8 mouse cellular contexts compared by ENCODE assay signal in genomic region chr10:34300368-34300767, GRCm38 (mm10). TPM values are rescaled to one million over a fixed set of nuclear protein-coding genes. Genes with fewer than 3 reads are reported as not detected.
DNase-seq lines count a peak whose midpoint lies in the region; ATAC-seq and TF ChIP-seq lines count a peak whose summit lies in the region.

No protein-coding gene starts in this region.

- H3K4me1 ChIP-seq in lung, adult 2 months (ENCODE audit: control insufficient read depth, insufficient read depth, low read length), result peaks cover 3% of the 10 kb centered on the region; the same call in 1 of the 2 replicates
- H3K4me1 ChIP-seq in forebrain, embryonic 10.5 days, result peaks cover 46% of the 10 kb centered on the region
- peaks cover 12% of the 10 kb centered on the region; the same call in 1 of the 2 replicates for H3K4me1 ChIP-seq in hindbrain, postnatal 0 days (ENCODE audit: insufficient read depth, low read length)
- peaks cover 26% of the 10 kb centered on the region; the same call in 1 of the 2 replicates for H3K4me1 ChIP-seq in neural tube, embryonic 14.5 days (ENCODE audit: control insufficient read depth, insufficient read depth, low read length)
- peaks cover 16% of the 10 kb centered on the region for H3K4me1 ChIP-seq in intestine, embryonic 16.5 days (ENCODE audit: control insufficient read depth, insufficient read depth, low read length)

- peak overlapping the region; percentile 92 for H3K4me2 ChIP-seq in hindbrain, postnatal 0 days (ENCODE audit: low read depth, low read length)
- H3K4me2 ChIP-seq in neural tube, embryonic 14.5 days (ENCODE audit: low read depth, low read length), result peak overlapping the region; percentile 82
- H3K4me2 ChIP-seq in intestine, embryonic 16.5 days (ENCODE audit: low read depth, low read length), result no peak overlapping the region

- peak overlapping the region; percentile 49 for H3K9ac ChIP-seq in hindbrain, postnatal 0 days (replicated peaks; ENCODE audit: low read length)
- H3K9ac ChIP-seq in neural tube, embryonic 14.5 days (replicated peaks; ENCODE audit: low read depth, low read length), result peak overlapping the region; percentile 61
- no peak overlapping the region for H3K9ac ChIP-seq in intestine, embryonic 16.5 days (ENCODE audit: low read depth, low read length)

- no peak for DNase-seq in lung, adult 2 months
- no peak for DNase-seq in lung, postnatal 36 days
- DNase-seq in forebrain, embryonic 10.5 days (ENCODE audit: extremely low spot score, low spot score), result no peak
- DNase-seq in hindbrain, postnatal 0 days (ENCODE audit: low spot score), result no peak
- DNase-seq in left cerebral cortex, postnatal 36 days (ENCODE audit: low spot score in 2 of 2), result no peak
- no peak for DNase-seq in adrenal gland, adult 2 months

- TF ChIP-seq POLR2A in lung, adult 2 months (IDR thresholded peaks at IDR 0.05; ENCODE audit: borderline replicate concordance, extremely low read depth, low read depth, low read length), result no peak

- no peak for ATAC-seq in hindbrain, postnatal 0 days
- no peak for ATAC-seq in neural tube, embryonic 14.5 days (ENCODE audit: low read depth)
- no peak for ATAC-seq in intestine, embryonic 16.5 days

- intact Hi-C loops in left cerebral cortex, postnatal 36 days (cut with DNase I), result no loop called here

- H3K27me3 ChIP-seq in forebrain, embryonic 10.5 days (ENCODE audit: poor library complexity, severe bottlenecking), result no peaks in the 10 kb centered on the region
- no peaks in the 10 kb centered on the region for H3K27me3 ChIP-seq in hindbrain, postnatal 0 days (ENCODE audit: insufficient read depth, low read length)
- H3K27me3 ChIP-seq in neural tube, embryonic 14.5 days (ENCODE audit: control insufficient read depth, insufficient read depth, low read length), result no peaks in the 10 kb centered on the region
- no peaks in the 10 kb centered on the region for H3K27me3 ChIP-seq in intestine, embryonic 16.5 days (replicated peaks; ENCODE audit: control insufficient read depth, insufficient read depth, low read length)

- H3K27ac ChIP-seq in forebrain, embryonic 10.5 days, result peak overlapping the region; percentile 78
- H3K27ac ChIP-seq in hindbrain, postnatal 0 days, result no peak overlapping the region; the same call in 1 of the 2 replicates
- peak overlapping the region; percentile 52; the same call in 1 of the 2 replicates for H3K27ac ChIP-seq in neural tube, embryonic 14.5 days (ENCODE audit: low read depth, low read length)
- no peak overlapping the region for H3K27ac ChIP-seq in intestine, embryonic 16.5 days (ENCODE audit: low read length)

- TF ChIP-seq CTCF in lung, adult 2 months (IDR thresholded peaks at IDR 0.05; ENCODE audit: insufficient read depth, low read length), result no peak
- TF ChIP-seq CTCF in hindbrain, postnatal 0 days (IDR thresholded peaks at IDR 0.05; ENCODE audit: low read depth), result no peak

- H3K36me3 ChIP-seq in forebrain, embryonic 10.5 days (replicated peaks), result no peaks in the 10 kb centered on the region; the same call in 1 of the 2 replicates
- H3K36me3 ChIP-seq in hindbrain, postnatal 0 days (ENCODE audit: insufficient read depth, low read length), result no peaks in the 10 kb centered on the region
- no peaks in the 10 kb centered on the region for H3K36me3 ChIP-seq in neural tube, embryonic 14.5 days (ENCODE audit: control insufficient read depth, insufficient read depth, low read length)
- no peaks in the 10 kb centered on the region for H3K36me3 ChIP-seq in intestine, embryonic 16.5 days (ENCODE audit: control insufficient read depth, insufficient read depth, low read length)

- no peaks in the 10 kb centered on the region for H3K9me3 ChIP-seq in forebrain, embryonic 10.5 days
- H3K9me3 ChIP-seq in hindbrain, postnatal 0 days (ENCODE audit: low read length), result no peaks in the 10 kb centered on the region
- no peaks in the 10 kb centered on the region for H3K9me3 ChIP-seq in neural tube, embryonic 14.5 days (ENCODE audit: control insufficient read depth, low read length)
- no peaks in the 10 kb centered on the region for H3K9me3 ChIP-seq in intestine, embryonic 16.5 days (ENCODE audit: control insufficient read depth, low read length)

- peak overlapping the region; percentile 26 for H3K4me3 ChIP-seq in lung, adult 2 months (replicated peaks; ENCODE audit: extremely low read depth, low read depth, low read length)
- H3K4me3 ChIP-seq in forebrain, embryonic 10.5 days, result peak overlapping the region; percentile 78
- peak overlapping the region; percentile 79 for H3K4me3 ChIP-seq in hindbrain, postnatal 0 days (ENCODE audit: low read length)
- H3K4me3 ChIP-seq in neural tube, embryonic 14.5 days (ENCODE audit: low read depth, low read length), result peak overlapping the region; percentile 74
- H3K4me3 ChIP-seq in intestine, embryonic 16.5 days (ENCODE audit: low read length), result no peak overlapping the region

- WGBS in lung, adult 2 months, result 51% methylated on average over 5 of the region's 5 CpGs
- 5% methylated on average over 5 of the region's 5 CpGs for WGBS in forebrain, embryonic 10.5 days
- WGBS in hindbrain, postnatal 0 days, result 5% methylated on average over 5 of the region's 5 CpGs
- WGBS in neural tube, embryonic 14.5 days, result 19% methylated on average over 5 of the region's 5 CpGs
- WGBS in intestine, embryonic 16.5 days, result 30% methylated on average over 5 of the region's 5 CpGs

RNA-seq across cellular contexts. Expression of gene Tspyl4, which starts 3.1 kb away (rescaled TPM):
- polyA plus RNA-seq in lung, adult 2 months (2012; rRNA removed), result 7.2 and 13.0 TPM in 2 replicates
- 28.9 and 35.2 TPM in 2 replicates for polyA plus RNA-seq in forebrain, embryonic 10.5 days (2016; fragmentation: Nextera tagmentation; extraction: Ambion mirVana)
- total RNA-seq in hindbrain, postnatal 0 days (2014; rRNA removed), result 482 and 493 TPM in 2 replicates
- 400 and 429 TPM in 2 replicates for polyA plus RNA-seq in hindbrain, postnatal 0 days (2015; fragmentation: Nextera tagmentation; extraction: Ambion mirVana)
- 177 and 193 TPM in 2 replicates for polyA plus RNA-seq in neural tube, embryonic 14.5 days (2014; fragmentation: Nextera tagmentation; extraction: Ambion mirVana)
- total RNA-seq in left cerebral cortex, postnatal 36 days (2021), result 100 to 1,000 TPM; 363 to 401 TPM
- 12.8 and 13.6 TPM in 2 replicates for polyA plus RNA-seq in intestine, embryonic 16.5 days (2015; fragmentation: Nextera tagmentation; extraction: Ambion mirVana)
- 10 to 100 TPM; 14.9 to 23.0 TPM for total RNA-seq in adrenal gland, adult 2 months (2021)
- 3.2 and 3.9 TPM in 2 replicates for polyA plus RNA-seq in adrenal gland, adult 2 months (2012; rRNA removed)

RNA-seq across cellular contexts. Expression of gene Tspyl1, which starts 18.4 kb away (rescaled TPM):
- 26.3 and 33.6 TPM in 2 replicates for polyA plus RNA-seq in lung, adult 2 months (2012; rRNA removed)
- 53.7 and 56.8 TPM in 2 replicates for polyA plus RNA-seq in forebrain, embryonic 10.5 days (2016; fragmentation: Nextera tagmentation; extraction: Ambion mirVana)
- 75.1 and 81.5 TPM in 2 replicates for total RNA-seq in hindbrain, postnatal 0 days (2014; rRNA removed)
- polyA plus RNA-seq in hindbrain, postnatal 0 days (2015; fragmentation: Nextera tagmentation; extraction: Ambion mirVana), result 129 and 132 TPM in 2 replicates
- polyA plus RNA-seq in neural tube, embryonic 14.5 days (2014; fragmentation: Nextera tagmentation; extraction: Ambion mirVana), result 128 and 136 TPM in 2 replicates
- 100 to 1,000 TPM; 155 to 166 TPM for total RNA-seq in left cerebral cortex, postnatal 36 days (2021)
- 49.2 and 51.2 TPM in 2 replicates for polyA plus RNA-seq in intestine, embryonic 16.5 days (2015; fragmentation: Nextera tagmentation; extraction: Ambion mirVana)
- total RNA-seq in adrenal gland, adult 2 months (2021), result 10 to 100 TPM; 54.1 to 69.5 TPM
- polyA plus RNA-seq in adrenal gland, adult 2 months (2012; rRNA removed), result 32.5 and 33.7 TPM in 2 replicates

Comparison
In these comparisons a context has a peak if more than half of its experiments do, and no peak if none do; other contexts are left out.
1. H3K27ac ChIP-seq: peak in forebrain, embryonic 10.5 days (single experiment) and neural tube, embryonic 14.5 days (single experiment); none in hindbrain, postnatal 0 days (single experiment) and intestine, embryonic 16.5 days (single experiment).